Mouse (Mus musculus) stomach, postnatal 0 days (tissue): ENCODE measurements around the gene Clic5.

ENCODE experiments used
- CTCF ChIP-seq: IDR thresholded peaks from 2 replicates; pipeline ENCODE4 v1.5.1; 2016; ENCODE audit warnings: antibody characterized with exemption, low read depth, mild to moderate bottlenecking, moderate library complexity
- EP300 ChIP-seq: optimal IDR thresholded peaks from 2 replicates; pipeline ENCODE3; 2016; ENCODE audit warnings: antibody characterized with exemption

GRCm38 (mm10) chr17:44270043-44270442 lies 81.7 kb downstream of the Clic5 start:
- TF ChIP-seq EP300 (no peak), CTCF (no peak)
